Mouse (Mus musculus) heart, postnatal 14 days (tissue): Measurements from ENCODE around the gene Cadm3. TPM values are rescaled to one million over a fixed set of nuclear protein-coding genes. Genes with fewer than 3 reads are reported as not detected.

ENCODE experiments used
- DNase-seq, 2 experiments: peaks; one replicate each; pipeline ENCODE4 v3.0.0; 2021 to 2022
- intact Hi-C: fragments of 180-260 bp; cut with DNase I; formaldehyde crosslinking; loops from one replicate; pipeline ENCODE4 v1.15.1; 2025
- total RNA-seq, 2 experiments: library from RNA; stranded (reverse); gene quantifications; 2 replicates each; pipeline ENCODE4 v1.2.3; 2021

Cadm3 gene
- total RNA-seq, 2 experiments from 2014 or later: 3.1 to 3.2 TPM

- peak; percentile 52 to 74 for DNase-seq
- intact Hi-C loops: no loop called here
Observed at GRCm38 (mm10) chr1:173361651-173362050, 5.8 kb downstream of the Cadm3 start.

- DNase-seq: no peak
- intact Hi-C loops: no loop called here
Observed at GRCm38 (mm10) chr1:173359590-173360290, 7.8 kb downstream of the Cadm3 start.

GRCm38 (mm10) chr1:173357799-173358198, 9.7 kb downstream of the Cadm3 start:
- no peak for DNase-seq
- intact Hi-C loops: no loop called here

- DNase-seq: no peak
- intact Hi-C loops: no loop called here
Observed at GRCm38 (mm10) chr1:173356699-173357098, 10.8 kb downstream of the Cadm3 start.

- no peak for DNase-seq
- intact Hi-C loops: no loop called here
Observed at GRCm38 (mm10) chr1:173355107-173355846, 12.2 kb downstream of the Cadm3 start.

GRCm38 (mm10) chr1:173350372-173350957, 17.0 kb downstream of the Cadm3 start, which contains the start of gene Aim2:
Gene Aim2 (plus strand): TSS chr1:173350879.
- intact Hi-C loops: no loop called here
- DNase-seq: no peak

- intact Hi-C loops: no loop called here
- peak; percentile 23 to 60 for DNase-seq
Observed at GRCm38 (mm10) chr1:173349946-173350345, 17.5 kb downstream of the Cadm3 start.

- no peak for DNase-seq
- intact Hi-C loops: no loop called here
Observed at GRCm38 (mm10) chr1:173349192-173349591, 18.3 kb downstream of the Cadm3 start.

- intact Hi-C loops: no loop called here
- no peak for DNase-seq
Observed at GRCm38 (mm10) chr1:173348527-173348926, 19.0 kb downstream of the Cadm3 start.

- intact Hi-C loops: no loop called here
Observed at GRCm38 (mm10) chr1:173345112-173345511, 22.4 kb downstream of the Cadm3 start.

GRCm38 (mm10) chr1:173343934-173344333, 23.6 kb downstream of the Cadm3 start:
- intact Hi-C loops: no loop called here

More at GRCm38 (mm10) chr1:173345112-173345511, 22.4 kb downstream of the Cadm3 start:
- no peak for DNase-seq

GRCm38 (mm10) chr1:173342425-173342824, 25.1 kb downstream of the Cadm3 start:
- intact Hi-C loops: no loop called here
- DNase-seq: no peak

More at GRCm38 (mm10) chr1:173343934-173344333, 23.6 kb downstream of the Cadm3 start:
- no peak for DNase-seq

GRCm38 (mm10) chr1:173339543-173339942, 28.0 kb downstream of the Cadm3 start:
- DNase-seq: peak; percentile 44 to 69
- intact Hi-C loops: loop anchor here (1.0 to 2.0 kb wide), 2 partner anchors 37 to 59 kb away; no protein-coding TSS in a partner anchor

GRCm38 (mm10) chr1:173337008-173337407, 30.5 kb downstream of the Cadm3 start:
- DNase-seq: no peak
- intact Hi-C loops: no loop called here

GRCm38 (mm10) chr1:173335903-173336302, 31.6 kb downstream of the Cadm3 start:
- intact Hi-C loops: no loop called here
- DNase-seq: no peak

- intact Hi-C loops: no loop called here
- DNase-seq: no peak
Observed at GRCm38 (mm10) chr1:173333312-173334253, 33.9 kb downstream of the Cadm3 start, which contains the start of gene Ackr1. Gene Ackr1 (minus strand): TSS chr1:173333750.

- intact Hi-C loops: no loop called here
- no peak for DNase-seq
Observed at GRCm38 (mm10) chr1:173332418-173332817, 35.1 kb downstream of the Cadm3 start.

GRCm38 (mm10) chr1:173329743-173330142, 37.8 kb downstream of the Cadm3 start:
- intact Hi-C loops: no loop called here

GRCm38 (mm10) chr1:173329185-173329584, 38.3 kb downstream of the Cadm3 start:
- no peak for DNase-seq
- intact Hi-C loops: no loop called here

More at GRCm38 (mm10) chr1:173329743-173330142, 37.8 kb downstream of the Cadm3 start:
- no peak for DNase-seq

- intact Hi-C loops: no loop called here
- DNase-seq: no peak
Observed at GRCm38 (mm10) chr1:173328446-173328845, 39.0 kb downstream of the Cadm3 start.
